Mouse (Mus musculus) ovary, adult 2 months (tissue): Measurements from ENCODE around the gene Bmi1. TPM values are rescaled to one million over a fixed set of nuclear protein-coding genes. Genes with fewer than 3 reads are reported as not detected.

ENCODE experiments used
- polyA plus RNA-seq: library from polyadenylated mRNA; depleted of rRNA; stranded (reverse); fragments of >200 nt; gene quantifications from 2 replicates; pipeline ENCODE4 v1.2.3, GENCODE M21; 2012; rRNA removed

Bmi1 gene
- polyA plus RNA-seq, result 9.1 and 10.3 TPM in 2 replicates

DNA sequence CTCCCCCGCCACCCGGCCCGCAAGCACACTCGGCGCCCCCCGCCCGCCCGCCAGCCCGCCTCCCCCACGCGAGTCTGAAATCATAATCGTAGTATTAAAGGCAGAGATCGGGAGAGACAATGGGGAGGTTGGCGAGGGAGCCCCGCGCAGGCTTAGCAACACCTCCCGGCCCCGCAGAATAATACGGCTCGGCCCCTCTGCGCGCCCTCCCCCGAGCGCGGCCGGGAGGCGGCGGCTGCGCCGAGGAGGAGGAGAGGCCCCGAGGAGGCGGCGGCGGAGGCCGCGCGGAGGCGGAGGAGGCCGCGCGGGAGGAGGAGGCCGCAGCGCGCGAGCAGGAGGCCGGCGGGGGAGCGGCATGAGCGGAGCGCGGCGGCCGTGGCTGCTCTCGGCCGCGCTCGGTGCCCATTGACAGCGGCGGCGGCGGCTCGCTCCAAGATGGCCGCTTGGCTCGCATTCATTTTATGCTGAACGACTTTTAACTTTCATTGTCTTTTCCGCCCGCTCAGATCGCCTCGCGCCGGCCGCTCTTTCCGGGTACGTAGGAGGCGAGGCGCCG lies at the start of gene Bmi1:
Gene Bmi1, plus strand, starts transcription at position 83 of the 556 bp plus-strand sequence.

DNA sequence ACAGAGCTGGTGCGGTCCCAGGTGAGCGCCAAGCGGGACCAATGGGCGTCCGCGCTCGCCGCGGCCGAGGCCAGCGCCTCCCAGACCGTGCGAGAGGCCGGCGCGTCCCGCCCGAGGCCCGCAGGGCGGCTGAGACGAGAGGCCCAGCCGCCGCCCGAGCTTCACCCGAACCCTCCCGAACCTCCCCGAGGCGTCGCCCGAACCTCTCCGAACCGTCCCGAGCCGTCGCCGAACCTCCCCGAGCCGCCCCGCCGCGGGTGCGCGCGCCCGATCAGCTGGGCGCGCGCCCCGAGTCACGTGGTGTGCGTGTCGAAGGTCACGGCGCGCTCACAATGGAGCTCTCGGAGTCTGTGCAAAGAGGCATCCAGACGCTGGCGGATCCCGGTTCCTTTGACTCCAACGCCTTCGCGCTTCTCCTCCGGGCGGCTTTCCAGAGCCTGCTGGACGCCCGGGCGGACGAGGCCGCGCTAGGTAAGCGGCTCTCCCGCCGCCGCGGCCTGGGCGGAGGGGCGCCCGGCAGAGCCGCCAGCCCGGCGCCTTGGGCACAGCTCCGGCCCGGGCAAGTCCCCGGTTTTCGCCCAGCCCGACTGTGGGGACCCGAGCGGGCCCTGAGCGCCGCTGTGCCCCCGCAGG lies 4.6 kb upstream of the Bmi1 start, which contains the start of gene Commd3:
Gene Commd3, plus strand, starts transcription at position 252 of the 633 bp plus-strand sequence.

DNA sequence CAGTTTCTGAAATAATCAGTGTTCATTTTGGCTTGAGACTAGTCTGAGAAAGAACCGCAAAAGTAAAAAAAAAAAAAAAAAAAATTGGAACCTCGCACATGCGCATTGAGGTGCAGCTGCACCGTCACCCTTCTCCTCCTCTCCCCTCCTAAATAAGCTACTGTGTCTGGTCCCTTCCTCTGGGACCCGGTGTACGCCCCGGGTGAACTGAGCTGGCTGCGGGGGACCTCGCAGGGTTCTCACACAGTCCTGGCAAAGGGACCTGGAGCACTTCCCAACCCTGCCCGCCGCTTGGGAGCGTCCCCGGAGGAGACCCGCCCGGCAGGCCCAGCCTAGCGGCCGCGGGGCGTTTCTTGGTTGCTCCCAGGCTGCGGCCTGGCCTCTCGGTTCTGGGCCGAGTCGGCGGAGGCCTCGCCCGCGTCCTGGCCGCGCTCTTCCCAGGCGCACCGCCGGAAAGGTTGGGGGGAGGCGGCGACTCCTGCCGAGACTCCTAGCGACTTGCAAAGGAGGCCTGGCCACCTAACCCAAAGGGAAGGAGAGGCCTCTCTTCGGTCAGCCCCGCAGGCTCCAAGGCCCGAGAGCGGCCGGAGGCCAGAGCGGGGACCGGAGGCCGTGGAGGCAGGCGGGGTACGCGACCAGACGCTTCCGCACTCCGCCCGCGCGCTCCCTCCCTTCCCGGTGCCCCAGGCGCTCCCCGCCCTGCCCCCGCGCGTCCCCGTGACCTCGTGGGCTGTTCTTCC lies 17.2 kb downstream of the Bmi1 start, which contains the start of gene Spag6:
Gene Spag6, plus strand, starts transcription at position 162 of the 740 bp plus-strand sequence.

Other genes with a start within 250 kb of the Bmi1 start
- gene Commd3, start 4.6 kb upstream of the Bmi1 start, polyA plus RNA-seq, result 40.2 and 42.7 TPM in 2 replicates
- gene Spag6, start 17.0 kb downstream of the Bmi1 start, polyA plus RNA-seq, result 1.2 TPM in 2 replicates